Mouse (Mus musculus) left cerebral cortex, adult 8-10 months (tissue): ENCODE measurements around the gene Hsph1. TPM values are rescaled to one million over a fixed set of nuclear protein-coding genes. Genes with fewer than 3 reads are reported as not detected.

Experiments
- DNase-seq, 2 experiments: peaks; one replicate each; pipeline ENCODE4 v3.0.0; 2022; ENCODE audit warnings: low spot score in 2 of 2
- total RNA-seq, 4 experiments: library from RNA; stranded (reverse); gene quantifications; 2 replicates each; pipeline ENCODE4 v1.2.4; 2022

Gene Hsph1
- 100 to 1,000 TPM; 269 to 310 (median 301) TPM for total RNA-seq

DNA sequence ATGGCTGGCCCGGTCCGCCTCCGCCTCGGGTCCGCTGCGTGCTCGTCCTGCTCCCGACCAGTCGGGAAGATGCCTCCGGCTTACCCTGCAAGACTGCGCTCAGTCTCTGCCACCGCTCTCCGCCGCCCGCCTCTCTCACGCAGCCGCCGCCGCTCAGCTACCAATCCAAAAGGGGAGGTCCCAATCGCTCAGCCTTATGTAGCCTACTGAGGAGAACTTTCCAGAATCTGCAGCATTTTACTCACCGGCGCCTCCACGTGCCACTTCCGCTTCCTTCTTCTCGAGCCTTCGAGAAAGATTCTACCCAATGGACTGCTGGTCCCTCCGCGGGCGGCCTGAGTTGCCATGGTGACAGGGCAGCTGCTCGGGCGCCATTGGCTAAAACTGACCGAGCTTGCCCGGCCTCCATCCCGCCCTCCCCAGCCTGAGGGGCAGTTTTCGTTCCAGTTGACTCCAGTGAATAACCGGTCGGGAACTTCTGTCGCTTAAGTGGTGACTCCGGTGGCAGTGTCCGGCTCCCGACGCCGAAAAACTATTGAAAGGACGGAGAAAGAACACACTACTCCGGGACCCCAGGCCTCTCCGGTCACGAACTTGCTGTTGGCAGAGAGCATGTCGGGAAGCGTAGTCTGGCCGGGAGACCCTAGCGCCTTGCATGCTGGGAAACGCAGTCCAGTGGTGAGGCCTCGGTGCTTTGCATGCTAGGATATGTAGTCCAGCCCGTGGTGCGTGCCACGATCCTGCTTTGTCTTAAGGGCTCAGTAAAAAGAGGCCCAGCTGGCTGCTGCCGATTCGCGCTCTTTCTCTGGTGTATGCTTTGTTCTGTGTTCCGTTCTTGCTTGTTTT, at the start of gene Hsph1:
Gene Hsph1, minus strand, starts transcription at position 302 of the 846 bp plus-strand sequence.
- peak; percentile 98 to 99 for DNase-seq

- no peak for DNase-seq
Measured at GRCm38 (mm10) chr5:149680946-149681345, 44.8 kb upstream of the Hsph1 start.

DNA sequence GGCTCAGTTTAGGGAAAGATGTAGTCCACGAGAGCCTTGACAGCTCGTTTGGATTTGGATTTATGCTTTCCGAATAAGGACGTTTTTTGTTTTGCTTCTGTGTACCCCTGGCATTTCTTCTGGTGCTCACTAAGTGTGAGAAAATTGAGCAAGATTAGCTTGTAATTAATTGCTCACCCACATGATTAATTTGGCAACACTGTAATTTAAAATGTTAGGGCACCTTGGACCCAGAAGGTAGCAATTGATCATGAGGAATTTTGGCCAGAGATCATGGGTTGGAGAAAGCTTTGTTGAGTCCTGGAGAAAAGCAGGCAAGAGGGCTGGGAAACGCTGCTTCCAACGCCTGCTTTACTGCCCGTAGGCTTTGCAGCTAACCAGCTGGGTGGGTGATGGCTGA, 43.7 kb upstream of the Hsph1 start:
- DNase-seq, result no peak

GRCm38 (mm10) chr5:149679362-149679761, 43.2 kb upstream of the Hsph1 start:
- DNase-seq, result no peak

GRCm38 (mm10) chr5:149678990-149679348, 42.8 kb upstream of the Hsph1 start:
- no peak for DNase-seq

- DNase-seq, result peak; percentile 50 to 73
Measured at GRCm38 (mm10) chr5:149678100-149678989, 42.2 kb upstream of the Hsph1 start, which contains the start of gene B3glct. B3glct (plus strand) TSS chr5:149678230.

- DNase-seq, result no peak
Measured at GRCm38 (mm10) chr5:149677196-149677595, 41.0 kb upstream of the Hsph1 start.

- DNase-seq, result no peak
Measured at GRCm38 (mm10) chr5:149663417-149663816, 27.2 kb upstream of the Hsph1 start.

GRCm38 (mm10) chr5:149662980-149663379, 26.8 kb upstream of the Hsph1 start:
- no peak for DNase-seq

DNA sequence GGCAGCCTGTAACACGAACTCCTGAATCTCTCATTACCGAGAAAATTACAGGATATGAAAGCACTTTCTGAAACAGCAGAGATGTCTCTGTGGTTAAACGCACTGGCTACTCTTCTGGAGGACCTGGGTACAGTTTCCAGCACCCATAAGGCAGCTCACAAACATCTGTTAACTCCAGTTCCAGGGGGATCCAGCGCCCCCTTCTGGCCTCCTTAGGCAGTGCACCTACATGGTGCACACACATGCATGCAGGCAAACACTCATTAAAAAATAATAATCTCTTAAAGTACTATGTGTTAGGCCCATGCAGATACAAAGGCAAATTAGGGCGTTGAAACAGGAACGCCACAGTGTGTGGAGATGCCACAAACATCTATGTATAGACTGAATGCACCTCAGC, 25.3 kb upstream of the Hsph1 start:
- no peak for DNase-seq

- DNase-seq, result no peak
Measured at GRCm38 (mm10) chr5:149659414-149659780, 23.2 kb upstream of the Hsph1 start.

- no peak for DNase-seq
Measured at GRCm38 (mm10) chr5:149658741-149659413, 22.7 kb upstream of the Hsph1 start.

DNA sequence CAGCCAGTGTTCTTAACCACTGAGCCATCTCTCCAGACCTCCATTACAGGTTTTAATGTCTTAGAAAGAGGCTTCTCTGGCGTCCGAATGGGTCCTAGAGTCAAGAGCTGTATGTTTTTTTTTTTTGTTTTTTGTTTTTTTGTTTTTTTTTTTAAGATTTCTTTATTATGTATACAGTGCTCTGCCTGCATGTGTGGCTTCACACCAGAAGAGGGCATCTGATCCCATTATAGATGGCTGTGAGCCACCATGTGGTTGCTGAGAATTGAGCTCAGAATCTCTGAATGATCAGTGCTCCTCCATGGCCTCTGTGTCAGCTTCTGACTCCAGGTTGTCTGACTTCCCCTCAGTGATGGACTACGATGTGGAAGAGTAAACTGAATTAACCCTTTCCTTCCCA, 21.8 kb upstream of the Hsph1 start:
- no peak for DNase-seq

DNA sequence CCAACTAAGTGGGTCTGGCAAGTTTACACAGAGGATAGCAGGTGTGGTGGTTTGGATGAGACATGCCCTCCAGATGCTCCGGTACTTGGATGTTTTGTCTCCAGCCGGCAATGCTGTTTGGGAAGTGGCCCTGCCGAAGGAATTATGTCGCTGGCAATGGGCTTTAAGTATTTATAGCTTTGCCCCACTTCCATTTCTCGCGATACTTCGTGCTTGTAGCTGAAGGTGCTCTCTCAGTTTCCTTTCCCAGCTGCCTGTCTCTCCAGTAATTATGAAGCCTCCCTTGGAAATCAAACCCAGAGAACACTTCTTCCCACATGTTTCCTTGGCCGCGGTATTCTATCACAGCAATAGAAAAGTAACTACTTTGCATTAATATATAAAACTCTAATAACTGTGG, 19.5 kb upstream of the Hsph1 start:
- DNase-seq, result no peak

GRCm38 (mm10) chr5:149650179-149650553, 14.0 kb upstream of the Hsph1 start:
- no peak for DNase-seq

GRCm38 (mm10) chr5:149649499-149650178, 13.5 kb upstream of the Hsph1 start:
- no peak for DNase-seq

DNA sequence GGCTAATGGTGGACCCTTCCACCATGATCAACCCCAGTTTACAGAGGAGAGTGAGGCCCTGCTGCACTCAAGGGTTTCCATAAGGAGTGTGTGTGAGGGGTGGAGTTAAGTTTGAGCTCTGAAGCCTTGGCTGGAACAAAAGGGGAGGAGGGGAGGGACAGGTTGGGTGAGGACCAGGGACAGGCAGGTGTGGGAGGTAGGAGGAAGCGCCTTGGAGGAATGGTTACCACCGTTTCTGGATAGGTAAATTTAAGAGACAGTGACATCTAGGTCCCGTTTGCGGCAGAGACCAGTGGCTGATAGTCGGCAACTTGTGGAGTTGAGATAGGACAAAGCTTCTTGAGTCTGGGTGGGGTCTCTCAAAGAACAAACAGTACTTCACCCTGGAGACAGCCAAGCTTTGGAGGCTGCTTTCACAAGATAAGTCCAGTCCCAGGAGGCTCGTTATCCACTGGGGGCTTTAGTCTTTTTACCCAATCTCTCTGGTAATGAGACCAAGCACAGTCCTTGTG, 12.8 kb upstream of the Hsph1 start:
- DNase-seq, result no peak

GRCm38 (mm10) chr5:149648196-149648595, 12.0 kb upstream of the Hsph1 start:
- DNase-seq, result no peak

DNA sequence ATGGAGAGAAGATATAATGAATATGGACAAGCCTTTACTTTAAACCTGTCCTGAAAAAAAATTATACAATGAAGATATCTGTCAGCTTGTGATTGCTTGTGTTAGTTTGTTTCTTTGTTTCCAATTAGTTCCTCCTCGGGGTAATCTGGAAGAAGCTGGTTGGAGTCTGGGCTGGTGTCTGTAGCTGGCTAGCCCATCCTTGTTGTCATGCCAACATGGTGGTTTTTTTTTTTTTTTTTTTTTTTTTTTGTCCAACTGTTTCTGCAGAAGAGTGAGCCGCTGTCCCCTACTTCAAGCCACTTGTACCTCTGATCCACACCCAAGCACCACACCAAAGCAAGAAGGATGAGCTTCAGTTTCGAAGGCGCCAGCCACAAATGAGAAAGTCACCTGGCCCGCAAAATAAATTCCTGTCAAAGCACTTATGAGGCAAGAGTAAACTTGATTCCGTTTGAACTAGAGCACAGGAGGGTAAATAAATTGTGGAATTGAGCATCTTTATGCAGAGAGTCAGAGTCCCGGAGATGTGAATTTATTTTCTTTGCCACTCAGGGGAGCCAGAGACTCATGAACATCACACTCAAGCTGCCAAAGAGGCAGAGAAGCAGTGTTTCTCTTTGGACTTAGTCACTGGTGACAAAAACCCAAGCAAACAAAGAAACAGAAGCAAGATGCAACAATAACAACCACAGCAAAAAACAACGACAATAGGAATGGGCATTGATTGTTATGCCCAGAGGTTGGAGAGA, 11.4 kb upstream of the Hsph1 start:
- no peak for DNase-seq

GRCm38 (mm10) chr5:149642783-149643509, 6.8 kb upstream of the Hsph1 start:
- DNase-seq, result peak in 1 of 2 experiments; percentile 40
